In genomic region chr2:30164340-30164932, GRCm38 (mm10) we compare ENCODE assay signal across 17 mouse cellular contexts.
"Had no signal": no experiment of that assay in that cellular context is flagged by ENCODE, and none has a peak within 500 bp of the region (broad histone marks: within the 10 kb centered on the region; RNA-seq: fewer than 3 reads in every experiment).

No protein-coding gene starts in this region.

- H3K4me3 ChIP-seq: midbrain, embryonic 10.5 days; midbrain, embryonic 12.5 days; myocyte; neural tube, embryonic 13.5 days; neural tube, embryonic 15.5 days had no signal

- H3K4me1 ChIP-seq: midbrain, embryonic 10.5 days; midbrain, embryonic 12.5 days; neural tube, embryonic 13.5 days had no signal

- H3K27me3 ChIP-seq: midbrain, embryonic 12.5 days; neural tube, embryonic 13.5 days; neural tube, embryonic 15.5 days had no signal

- H3K36me3 ChIP-seq: midbrain, embryonic 10.5 days; midbrain, embryonic 12.5 days; neural tube, embryonic 13.5 days; neural tube, embryonic 15.5 days had no signal

- H3K4me2 ChIP-seq: lung, embryonic 14.5 days; midbrain, embryonic 12.5 days; neural tube, embryonic 13.5 days; neural tube, embryonic 15.5 days had no signal

- ATAC-seq: midbrain, embryonic 16.5 days had no signal

- H3K9ac ChIP-seq: lung, embryonic 14.5 days; midbrain, embryonic 12.5 days; neural tube, embryonic 13.5 days; neural tube, embryonic 15.5 days had no signal

- H3K27ac ChIP-seq: midbrain, embryonic 10.5 days; midbrain, embryonic 12.5 days; neural tube, embryonic 13.5 days; neural tube, embryonic 15.5 days had no signal

- DNase-seq: lung, adult 18-20 months; lung, embryonic 14.5 days; lung, postnatal 10 days; midbrain, embryonic 14.5 days; right cerebral cortex, adult 18-20 months; right cerebral cortex, postnatal 25 days; right cerebral cortex, postnatal 4 days; spleen, adult 18-20 months; thymus, adult 18-20 months; thymus, postnatal 14 days; thymus, postnatal 36 days had no signal
